Mouse (Mus musculus) MN1 (cell line): Measurements from ENCODE around the gene Tnfsf15.

Experiments
- DNase-seq: peaks from one replicate; pipeline ENCODE4 v3.0.0-alpha.2; 2016; ENCODE audit warnings: low spot score

Gene Tnfsf15

GRCm38 (mm10) chr4:63742101-63742500 lies 2.8 kb downstream of the Tnfsf15 start:
- no peak for DNase-seq

GRCm38 (mm10) chr4:63740761-63741160 lies 4.2 kb downstream of the Tnfsf15 start:
- DNase-seq = no peak

GRCm38 (mm10) chr4:63740001-63740400 lies 4.9 kb downstream of the Tnfsf15 start:
- DNase-seq = no peak

- DNase-seq = no peak
Measured at GRCm38 (mm10) chr4:63739524-63739923, 5.4 kb downstream of the Tnfsf15 start.

- DNase-seq = no peak
Measured at GRCm38 (mm10) chr4:63738364-63738997, 6.4 kb downstream of the Tnfsf15 start.

GRCm38 (mm10) chr4:63731299-63731698 lies 13.6 kb downstream of the Tnfsf15 start:
- no peak for DNase-seq

- DNase-seq = no peak
Measured at GRCm38 (mm10) chr4:63726727-63727126, 18.2 kb downstream of the Tnfsf15 start.

- DNase-seq = no peak
Measured at GRCm38 (mm10) chr4:63725981-63726380, 18.9 kb downstream of the Tnfsf15 start.

GRCm38 (mm10) chr4:63717922-63718643 lies 26.8 kb downstream of the Tnfsf15 start:
- DNase-seq = no peak

- no peak for DNase-seq
Measured at GRCm38 (mm10) chr4:63711886-63712285, 33.0 kb downstream of the Tnfsf15 start.

- no peak for DNase-seq
Measured at GRCm38 (mm10) chr4:63710431-63711220, 34.3 kb downstream of the Tnfsf15 start.

- no peak for DNase-seq
Measured at GRCm38 (mm10) chr4:63706279-63706971, 38.5 kb downstream of the Tnfsf15 start.

GRCm38 (mm10) chr4:63704232-63704631 lies 40.7 kb downstream of the Tnfsf15 start:
- DNase-seq = no peak

- no peak for DNase-seq
Measured at GRCm38 (mm10) chr4:63703686-63704085, 41.2 kb downstream of the Tnfsf15 start.

GRCm38 (mm10) chr4:63702006-63702704 lies 42.8 kb downstream of the Tnfsf15 start:
- DNase-seq = no peak

GRCm38 (mm10) chr4:63699749-63700148 lies 45.2 kb downstream of the Tnfsf15 start:
- DNase-seq = no peak

GRCm38 (mm10) chr4:63696921-63697320 lies 48.0 kb downstream of the Tnfsf15 start:
- DNase-seq = no peak

GRCm38 (mm10) chr4:63692351-63692750 lies 52.6 kb downstream of the Tnfsf15 start:
- no peak for DNase-seq

GRCm38 (mm10) chr4:63687429-63687828 lies 57.5 kb downstream of the Tnfsf15 start:
- DNase-seq = no peak

- no peak for DNase-seq
Measured at GRCm38 (mm10) chr4:63686157-63686556, 58.8 kb downstream of the Tnfsf15 start.

GRCm38 (mm10) chr4:63685253-63685525 lies 59.7 kb downstream of the Tnfsf15 start:
- DNase-seq = no peak
